Mouse (Mus musculus) ES-Bruce4 (cell line): Measurements from ENCODE around the gene Bcl2l1.

ENCODE experiments used
- CTCF ChIP-seq: IDR thresholded peaks from one replicate; pipeline ENCODE4 v1.8.1; 2011; ENCODE audit warnings: low read depth, low read length
- POLR2A ChIP-seq: IDR thresholded peaks from one replicate; pipeline ENCODE4 v1.8.1; 2011; ENCODE audit warnings: low read length; ENCODE audit not compliant: insufficient read depth

- TF ChIP-seq POLR2A (no peak), CTCF (no peak)
Measured at GRCm38 (mm10) chr2:152823770-152824169, 7.8 kb downstream of the Bcl2l1 start.
